Mouse (Mus musculus) urinary bladder, adult 18-20 months (tissue): ENCODE data around the gene Olfr1223.
"Not testable (repeated sequence)": the region's sequence is repeated elsewhere in the genome, so short reads cannot be mapped to it uniquely, and the experiment has no call there.

Experiments used
- DNase-seq, 2 experiments: peaks; one replicate each; pipeline ENCODE4 v3.0.0; 2022; ENCODE audit warnings: low spot score in 2 of 2, mixed read lengths in 2 of 2

Olfr1223 gene

GRCm38 (mm10) chr2:89151460-89151859, at the start of gene Olfr1223:
Olfr1223 (minus strand) TSS chr2:89151560.
- no peak for DNase-seq

GRCm38 (mm10) chr2:89199948-89200347, 48.6 kb upstream of the Olfr1223 start, which contains the start of gene Olfr1226:
Olfr1226 (minus strand) TSS chr2:89200048.
- no peak for DNase-seq

- DNase-seq: no peak
These were observed 45.1 kb upstream of the Olfr1223 start for GRCm38 (mm10) chr2:89196325-89196982.

- no peak for DNase-seq
These were observed 23.2 kb upstream of the Olfr1223 start, which contains the start of gene Olfr1225 for GRCm38 (mm10) chr2:89174569-89174968. Olfr1225 (minus strand) TSS chr2:89174669.

GRCm38 (mm10) chr2:89164711-89165110, 13.4 kb upstream of the Olfr1223 start:
- not testable (repeated sequence) for DNase-seq

- not testable (repeated sequence) for DNase-seq
These were observed 12.6 kb upstream of the Olfr1223 start, which contains the start of gene Olfr1224-ps1 for GRCm38 (mm10) chr2:89163991-89164390. Olfr1224-ps1 (minus strand) TSS chr2:89164091.

- DNase-seq: no peak
These were observed 18.4 kb downstream of the Olfr1223 start, which contains the start of gene Olfr1222 for GRCm38 (mm10) chr2:89132954-89133353. Olfr1222 (minus strand) TSS chr2:89133054.

GRCm38 (mm10) chr2:89117183-89117582, 34.2 kb downstream of the Olfr1223 start, which contains the start of gene Olfr1221:
Olfr1221 (minus strand) TSS chr2:89117283.
- DNase-seq: no peak

GRCm38 (mm10) chr2:89106735-89107134, 44.6 kb downstream of the Olfr1223 start, which contains the start of gene Olfr1220:
Olfr1220 (minus strand) TSS chr2:89106835.
- no peak for DNase-seq

- DNase-seq: no peak
These were observed 45.7 kb downstream of the Olfr1223 start for GRCm38 (mm10) chr2:89105651-89106050.

- DNase-seq: no peak
These were observed 57.5 kb downstream of the Olfr1223 start for GRCm38 (mm10) chr2:89093848-89094247.
